Mouse (Mus musculus) midbrain, embryonic 15.5 days (tissue): ENCODE measurements around the gene Hspb3. TPM values are rescaled to one million over a fixed set of nuclear protein-coding genes. Genes with fewer than 3 reads are reported as not detected.
A peak's percentile ranks its signal among the peaks of the same experiment; 100 is the strongest.

Experiments used
- ATAC-seq: fragments of 200-750 bp; cut with Nextera tagmentation; replicated peaks from 2 replicates; pipeline ENCODE4 v1.8.0; 2017; ENCODE audit warnings: moderate TSS enrichment
- H3K27ac ChIP-seq: fragments of 300-500 bp; sonication (generic); 2 replicates; pipeline ENCODE4 v1.5.1; 2015; ENCODE audit warnings: mild to moderate bottlenecking, inconsistent platforms
- H3K27me3 ChIP-seq: fragments of 300-500 bp; sonication (generic); replicated peaks from 2 replicates; pipeline ENCODE4 v1.6.1; 2015; ENCODE audit warnings: inconsistent platforms
- H3K36me3 ChIP-seq: fragments of 300-500 bp; sonication (generic); replicated peaks from 2 replicates; pipeline ENCODE4 v1.6.1; 2015; ENCODE audit warnings: inconsistent platforms
- H3K4me1 ChIP-seq: fragments of 300-500 bp; sonication (generic); 2 replicates; pipeline ENCODE4 v1.6.1; 2015; ENCODE audit warnings: inconsistent platforms
- H3K4me2 ChIP-seq: fragments of 300-500 bp; sonication (generic); 2 replicates; pipeline ENCODE4 v1.6.1; 2015; ENCODE audit warnings: inconsistent platforms, mild to moderate bottlenecking, moderate library complexity
- H3K4me3 ChIP-seq: fragments of 300-500 bp; sonication (generic); 2 replicates; pipeline ENCODE4 v1.5.1; 2015; ENCODE audit warnings: mild to moderate bottlenecking, inconsistent platforms
- H3K9ac ChIP-seq: fragments of 300-500 bp; sonication (generic); 2 replicates; pipeline ENCODE4 v1.6.1; 2015; ENCODE audit warnings: mild to moderate bottlenecking, inconsistent platforms
- H3K9me3 ChIP-seq: fragments of 300-500 bp; sonication (generic); 2 replicates; pipeline ENCODE4 v1.6.1; 2016; ENCODE audit warnings: inconsistent platforms
- WGBS: fragments of 180-500 bp; shearing (Covaris S2); methylation state at CpG from one replicate; pipeline ENCODE4 v1.1.7; 2015; ENCODE audit warnings: mixed read lengths; 5-methylcytosine and 5-hydroxymethylcytosine counted together
- polyA plus RNA-seq: library from polyadenylated mRNA; unstranded; fragments of >200 nt; fragmentation: Nextera tagmentation; extraction: Ambion mirVana; gene quantifications from 2 replicates; pipeline ENCODE4 v1.2.1, GENCODE M21; 2015

The Hspb3 gene
- polyA plus RNA-seq, 1 experiment from 2014 or later = not detected

GRCm38 (mm10) chr13:113627601-113628000 is 35.9 kb downstream of the Hspb3 start:
- H3K27me3 ChIP-seq = no peaks in the 10 kb centered on the region
- H3K4me1 ChIP-seq = no peaks in the 10 kb centered on the region
- no peak overlapping the region for H3K4me2 ChIP-seq
- 88% methylated on average over 8 of the region's 8 CpGs for WGBS
- no peaks in the 10 kb centered on the region for H3K36me3 ChIP-seq
- H3K9ac ChIP-seq = no peak overlapping the region
- no peak overlapping the region for H3K4me3 ChIP-seq
- ATAC-seq = no peak
- no peaks in the 10 kb centered on the region for H3K9me3 ChIP-seq
- no peak overlapping the region for H3K27ac ChIP-seq

DNA sequence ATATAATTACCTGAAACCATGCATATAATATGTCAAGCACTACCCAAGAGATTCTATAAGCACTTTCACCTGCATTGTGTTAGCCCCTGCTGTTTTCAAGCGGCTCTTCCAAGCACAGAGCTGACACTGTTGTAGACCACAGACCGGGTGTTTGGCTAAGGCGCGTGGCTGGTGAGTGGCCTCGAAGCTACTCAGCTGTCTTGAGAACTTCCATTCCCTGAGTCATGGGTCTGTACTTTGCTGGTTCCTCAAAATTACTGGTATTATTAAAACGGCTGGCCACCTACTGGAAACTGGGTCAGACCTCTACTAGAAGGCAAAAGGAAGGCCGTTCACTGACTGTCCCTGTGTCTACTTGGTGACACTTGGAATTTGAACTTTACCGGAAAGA is 40.6 kb downstream of the Hspb3 start:
- H3K9ac ChIP-seq = no peak overlapping the region
- H3K9me3 ChIP-seq = no peaks in the 10 kb centered on the region
- H3K36me3 ChIP-seq = no peaks in the 10 kb centered on the region
- no peak overlapping the region for H3K27ac ChIP-seq
- H3K4me2 ChIP-seq = no peak overlapping the region
- H3K4me1 ChIP-seq = no peaks in the 10 kb centered on the region
- 89% methylated on average over 8 of the region's 8 CpGs for WGBS
- no peak overlapping the region for H3K4me3 ChIP-seq
- no peak for ATAC-seq
- H3K27me3 ChIP-seq = no peaks in the 10 kb centered on the region

DNA sequence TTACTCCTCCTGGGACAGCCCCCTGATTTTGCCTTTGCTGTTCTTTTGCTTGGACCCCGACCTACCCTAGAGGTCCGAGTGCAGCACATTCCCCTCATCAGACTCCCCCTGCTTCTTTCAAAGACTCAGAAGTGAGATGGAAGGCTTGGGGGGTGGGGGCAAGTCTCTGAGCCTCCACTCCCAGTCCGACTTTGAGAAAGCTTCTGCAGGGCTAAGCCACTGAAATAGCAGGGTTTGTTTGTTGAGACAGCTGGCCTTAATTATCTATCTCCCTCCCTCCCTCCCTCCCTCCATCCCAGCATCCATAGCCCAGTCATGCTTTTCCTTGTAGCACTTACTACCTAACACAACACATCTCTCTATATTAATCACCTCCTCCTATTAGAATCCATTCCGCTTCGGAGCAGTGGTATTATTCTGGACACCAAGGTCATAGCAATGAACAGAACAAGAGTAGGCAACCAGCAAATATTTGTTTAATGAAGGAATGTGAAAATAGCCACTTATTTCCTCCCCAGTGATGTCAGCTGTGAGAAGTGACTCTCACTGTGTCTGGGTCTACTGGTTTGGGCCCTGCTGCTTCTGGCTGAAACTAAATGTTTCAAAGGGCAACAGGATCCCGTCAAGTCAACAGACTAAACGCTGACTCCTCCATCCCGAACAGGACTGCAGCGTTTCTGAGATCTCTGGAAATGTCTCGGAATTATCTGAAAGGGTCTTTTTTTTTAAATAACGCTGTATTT is 41.2 kb downstream of the Hspb3 start:
- peaks cover 4% of the 10 kb centered on the region for H3K4me1 ChIP-seq
- no peak for ATAC-seq
- H3K27me3 ChIP-seq = no peaks in the 10 kb centered on the region
- H3K9me3 ChIP-seq = no peaks in the 10 kb centered on the region
- 65% methylated on average over 11 of the region's 11 CpGs for WGBS
- no peak overlapping the region for H3K27ac ChIP-seq
- H3K4me2 ChIP-seq = no peak overlapping the region
- H3K9ac ChIP-seq = no peak overlapping the region
- H3K4me3 ChIP-seq = no peak overlapping the region
- H3K36me3 ChIP-seq = no peaks in the 10 kb centered on the region

GRCm38 (mm10) chr13:113619003-113619402 is 44.5 kb downstream of the Hspb3 start:
- Histone ChIP-seq H3K4me1 (peaks cover 37% of the 10 kb centered on the region), H3K4me2 (no peak overlapping the region), H3K9ac (no peak overlapping the region), H3K4me3 (no peak overlapping the region), H3K27me3 (no peaks in the 10 kb centered on the region), H3K9me3 (no peaks in the 10 kb centered on the region), H3K27ac (no peak overlapping the region), H3K36me3 (no peaks in the 10 kb centered on the region)
- WGBS = 70% methylated on average over 9 of the region's 9 CpGs
- ATAC-seq = no peak

DNA sequence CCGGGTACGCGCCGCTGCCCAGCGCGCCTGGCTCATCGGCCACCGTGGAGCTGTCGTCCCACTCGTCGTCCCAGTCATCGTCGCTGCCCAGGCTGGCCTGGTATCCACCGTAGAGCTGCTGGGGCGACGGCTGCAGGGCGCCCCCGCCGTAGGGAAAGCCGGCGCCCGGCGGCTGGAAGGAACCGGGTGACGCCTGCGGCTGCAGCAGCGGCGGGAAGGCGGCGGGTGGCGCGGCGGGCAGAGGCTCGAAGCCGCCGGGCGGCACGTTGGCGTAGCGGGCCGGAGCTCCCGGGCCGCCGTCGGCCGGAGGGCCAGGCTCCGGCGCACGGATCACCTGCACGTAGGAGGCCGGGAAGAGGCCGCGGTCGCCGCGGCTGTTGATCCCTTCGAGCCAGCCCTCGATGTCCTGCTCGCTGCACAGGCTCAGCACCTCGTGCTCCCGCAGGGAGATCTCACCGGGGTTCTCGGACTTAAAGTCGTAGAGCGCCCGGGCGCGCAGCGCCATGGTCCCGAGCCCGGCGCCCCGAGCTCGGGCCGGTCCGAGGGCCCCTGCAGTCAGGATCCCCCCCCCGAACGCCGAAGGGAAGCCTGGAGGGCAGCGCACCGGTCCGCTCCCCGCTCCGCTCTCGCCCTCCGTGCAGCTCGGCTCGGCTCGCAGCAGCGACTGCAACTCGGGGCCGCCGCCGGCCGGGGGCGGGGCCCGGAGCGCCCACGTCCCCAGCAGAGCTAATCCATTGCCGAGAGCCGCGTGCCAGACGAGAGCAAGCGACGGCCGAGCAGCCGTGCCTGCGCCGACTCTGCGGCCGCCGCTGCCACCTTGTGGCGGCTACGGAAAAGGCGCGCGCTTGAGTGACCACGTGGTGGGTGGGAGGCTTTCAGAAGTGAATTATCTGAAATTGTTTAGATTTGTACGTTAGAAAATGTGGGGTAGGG is 45.3 kb downstream of the Hspb3 start, which contains the start of gene Snx18:
Snx18 (minus strand) TSS at position 674 of the 933 bp plus-strand sequence.
- Histone ChIP-seq H3K9ac (peak within 1 kb of the TSS; percentile 76), H3K4me2 (peak within 1 kb of the TSS; percentile 84), H3K4me3 (peak within 1 kb of the TSS; percentile 74), H3K4me1 (peaks cover 45% of the 10 kb centered on the region), H3K9me3 (no peaks in the 10 kb centered on the region), H3K27ac (peak within 1 kb of the TSS; percentile 92), H3K27me3 (no peaks in the 10 kb centered on the region), H3K36me3 (no peaks in the 10 kb centered on the region)
- under 1% methylated on average over 117 of the region's 119 CpGs for WGBS
- ATAC-seq = peak; percentile 95

GRCm38 (mm10) chr13:113617338-113617890 is 46.1 kb downstream of the Hspb3 start:
- H3K4me3 ChIP-seq = peak overlapping the region; percentile 74
- no peaks in the 10 kb centered on the region for H3K36me3 ChIP-seq
- peaks cover 52% of the 10 kb centered on the region for H3K4me1 ChIP-seq
- peak overlapping the region; percentile 92 for H3K27ac ChIP-seq
- peak overlapping the region; percentile 84 for H3K4me2 ChIP-seq
- no peaks in the 10 kb centered on the region for H3K9me3 ChIP-seq
- H3K9ac ChIP-seq = peak overlapping the region; percentile 76
- no peaks in the 10 kb centered on the region for H3K27me3 ChIP-seq
- peak; percentile 13 for ATAC-seq
- 11% methylated on average over 49 of the region's 49 CpGs for WGBS

- Histone ChIP-seq H3K4me3 (peak overlapping the region; percentile 74), H3K4me2 (peak overlapping the region; percentile 84), H3K27me3 (no peaks in the 10 kb centered on the region), H3K36me3 (no peaks in the 10 kb centered on the region), H3K9me3 (no peaks in the 10 kb centered on the region), H3K9ac (peak overlapping the region; percentile 76), H3K27ac (0 out of 2 replicates have a peak overlapping the region, but pooled peaks have one; percentile 92), H3K4me1 (peaks cover 57% of the 10 kb centered on the region)
- WGBS = 71% methylated on average over 24 of the region's 24 CpGs
- ATAC-seq = no peak
These were observed 46.6 kb downstream of the Hspb3 start for GRCm38 (mm10) chr13:113616751-113617337.

DNA sequence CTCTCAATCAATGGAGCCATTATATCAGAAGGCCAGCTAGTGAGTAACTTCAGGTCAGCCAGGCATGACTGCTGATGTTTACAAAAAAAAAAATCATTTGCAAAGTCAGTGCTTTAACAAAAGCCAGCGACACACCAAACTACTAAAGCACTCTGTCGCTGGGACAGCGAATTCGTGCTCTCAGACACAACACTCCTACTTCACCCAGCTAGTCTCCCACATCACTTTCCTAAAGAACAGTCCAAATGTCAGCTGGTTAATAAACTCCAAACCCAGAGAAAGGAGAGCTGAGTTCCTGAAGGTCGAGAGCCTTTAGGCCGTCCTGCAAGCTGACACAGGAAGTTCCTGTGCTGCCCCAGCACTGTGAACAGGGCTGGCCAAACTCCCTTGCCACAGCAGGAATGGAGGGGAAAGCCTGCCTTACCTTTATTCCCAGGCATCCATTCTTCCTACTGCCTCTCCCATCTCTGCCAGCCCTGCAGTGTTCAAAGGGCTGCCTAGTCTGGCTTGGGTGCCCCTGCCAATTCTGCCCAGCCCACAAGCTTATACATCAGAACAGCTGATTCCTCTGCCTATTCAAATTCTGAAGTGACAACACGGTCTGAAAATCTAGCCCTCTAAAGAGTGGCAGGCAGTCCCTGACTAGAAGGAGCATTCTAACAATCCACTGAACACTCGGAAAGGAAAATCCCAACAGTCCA is 47.4 kb downstream of the Hspb3 start:
- Histone ChIP-seq H3K9ac (peak overlapping the region; percentile 76), H3K4me3 (peak overlapping the region; percentile 74), H3K36me3 (no peaks in the 10 kb centered on the region), H3K9me3 (no peaks in the 10 kb centered on the region), H3K4me2 (peak overlapping the region; percentile 84), H3K27ac (no peak overlapping the region), H3K27me3 (no peaks in the 10 kb centered on the region), H3K4me1 (peaks cover 63% of the 10 kb centered on the region)
- ATAC-seq = no peak
- 14% methylated on average over 8 of the region's 8 CpGs for WGBS

- 2% methylated on average over 10 of the region's 10 CpGs for WGBS
- Histone ChIP-seq H3K27ac (no peak overlapping the region), H3K4me1 (peaks cover 69% of the 10 kb centered on the region)
These were observed 47.9 kb downstream of the Hspb3 start for GRCm38 (mm10) chr13:113615546-113615941.

DNA sequence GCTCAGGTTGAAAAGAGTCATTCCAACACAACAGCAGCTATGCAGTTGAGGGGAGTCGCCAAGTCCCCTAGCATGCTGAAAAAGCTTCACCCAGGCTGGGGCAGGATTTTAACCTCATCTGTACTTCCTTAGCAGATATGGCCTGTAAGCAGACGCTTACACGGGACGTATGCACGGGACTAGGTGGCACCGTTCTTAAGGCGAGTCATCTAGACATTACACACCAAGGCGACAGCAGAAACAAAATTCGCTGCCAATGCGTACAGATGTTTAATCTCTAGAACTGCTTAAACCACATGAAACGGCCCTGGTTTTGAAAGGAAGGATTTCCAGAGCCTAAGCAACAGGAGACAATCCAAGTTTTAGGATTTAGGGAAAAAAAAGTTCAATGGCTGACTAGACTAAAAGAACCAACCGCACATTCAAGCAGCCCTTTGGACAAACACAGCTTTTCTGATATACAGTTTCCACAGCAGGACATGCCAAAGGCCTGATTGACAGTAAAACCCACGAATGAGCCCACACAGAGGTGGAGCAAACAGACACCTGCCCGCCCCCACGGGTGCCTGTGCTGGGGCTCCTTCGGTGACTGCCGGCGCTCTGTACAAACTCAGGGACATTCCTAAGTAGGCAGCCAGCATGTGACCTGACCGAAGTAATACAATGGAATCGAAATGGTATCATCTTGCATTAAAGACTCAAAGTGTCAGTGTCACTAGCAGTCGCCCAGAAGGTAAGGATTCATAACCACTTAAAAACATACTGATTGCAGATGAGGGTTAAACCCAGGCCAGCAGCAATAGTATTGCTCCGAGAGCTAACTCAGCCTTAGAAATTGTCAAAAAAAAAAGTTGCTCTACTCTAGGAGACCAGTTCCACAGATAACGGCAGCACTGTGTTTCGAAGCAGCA is 48.6 kb downstream of the Hspb3 start:
- no peaks in the 10 kb centered on the region for H3K36me3 ChIP-seq
- no peaks in the 10 kb centered on the region for H3K27me3 ChIP-seq
- WGBS = 14% methylated on average over 24 of the region's 24 CpGs
- peak; percentile 24; the same call in 1 of the 2 replicates for ATAC-seq
- peak overlapping the region; percentile 76 for H3K9ac ChIP-seq
- H3K27ac ChIP-seq = no peak overlapping the region
- peak overlapping the region; percentile 84 for H3K4me2 ChIP-seq
- no peaks in the 10 kb centered on the region for H3K9me3 ChIP-seq
- peak overlapping the region; percentile 74 for H3K4me3 ChIP-seq
- peaks cover 72% of the 10 kb centered on the region for H3K4me1 ChIP-seq

More at GRCm38 (mm10) chr13:113615546-113615941, 47.9 kb downstream of the Hspb3 start:
- peak overlapping the region; percentile 76 for H3K9ac ChIP-seq
- H3K36me3 ChIP-seq = no peaks in the 10 kb centered on the region
- H3K4me3 ChIP-seq = peak overlapping the region; percentile 74
- no peaks in the 10 kb centered on the region for H3K27me3 ChIP-seq
- H3K9me3 ChIP-seq = no peaks in the 10 kb centered on the region
- ATAC-seq = no peak
- peak overlapping the region; percentile 84 for H3K4me2 ChIP-seq
